Mouse (Mus musculus) heart, adult 18-20 months (tissue): ENCODE data around the gene Capza2. TPM values are rescaled to one million over a fixed set of nuclear protein-coding genes. Genes with fewer than 3 reads are reported as not detected.
"Not testable (repeated sequence)": the region's sequence is repeated elsewhere in the genome, so short reads cannot be mapped to it uniquely, and the experiment has no call there.

Source experiments
- DNase-seq, 2 experiments: peaks; one replicate each; pipeline ENCODE4 v3.0.0; 2021 to 2022; ENCODE audit warnings: mixed read lengths in 1 of 2
- total RNA-seq, 2 experiments: library from RNA; stranded (reverse); gene quantifications; 2 replicates each; pipeline ENCODE4 v1.2.3; 2021

Capza2 gene
- total RNA-seq, 2 experiments from 2014 or later: 135 to 151 TPM

- no peak for DNase-seq
Observed at GRCm38 (mm10) chr6:17640031-17640430, 4.0 kb downstream of the Capza2 start.

DNA sequence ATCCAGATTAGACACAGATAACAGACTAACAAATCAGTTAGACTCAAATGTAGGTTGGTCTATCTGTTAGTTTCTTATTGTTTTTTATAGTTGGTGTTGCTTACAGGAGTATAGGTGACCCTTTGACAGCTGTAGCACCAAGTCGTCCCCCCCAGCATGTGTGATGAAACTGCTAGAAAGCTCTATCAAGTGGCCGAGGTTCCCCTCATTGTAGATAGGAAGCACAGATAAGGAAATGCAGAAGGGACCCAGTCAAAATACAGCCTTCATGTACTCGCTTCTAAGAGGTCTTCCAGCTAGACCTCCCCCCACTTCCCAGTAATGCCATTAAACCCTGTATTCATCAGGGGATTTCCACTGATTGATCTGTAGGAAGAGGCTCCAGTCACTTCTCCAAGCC, 6.7 kb downstream of the Capza2 start:
- DNase-seq: no peak

GRCm38 (mm10) chr6:17646107-17646506, 10.1 kb downstream of the Capza2 start:
- DNase-seq: no peak

- DNase-seq: no peak
Observed at GRCm38 (mm10) chr6:17652132-17652531, 16.1 kb downstream of the Capza2 start.

DNA sequence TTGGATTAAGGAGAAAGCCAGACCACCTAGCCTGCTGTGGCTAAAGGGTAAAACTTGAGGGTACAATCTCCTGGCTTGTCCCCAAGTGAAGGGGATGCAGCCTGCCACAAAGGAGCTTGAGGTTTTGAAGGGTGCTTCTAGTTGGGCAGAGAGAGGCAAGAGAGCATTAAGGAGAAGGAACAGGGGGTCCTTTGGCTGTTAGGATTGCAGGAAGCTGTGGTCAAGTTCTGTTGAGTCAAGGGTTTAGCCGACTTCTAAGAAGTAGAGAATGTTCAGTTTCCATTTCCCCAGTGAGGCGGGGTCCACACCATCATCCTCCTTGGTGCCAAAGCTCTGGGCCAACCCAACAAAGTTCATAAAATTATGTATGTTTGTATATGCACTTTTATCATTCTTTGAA, 19.0 kb downstream of the Capza2 start:
- DNase-seq: no peak

DNA sequence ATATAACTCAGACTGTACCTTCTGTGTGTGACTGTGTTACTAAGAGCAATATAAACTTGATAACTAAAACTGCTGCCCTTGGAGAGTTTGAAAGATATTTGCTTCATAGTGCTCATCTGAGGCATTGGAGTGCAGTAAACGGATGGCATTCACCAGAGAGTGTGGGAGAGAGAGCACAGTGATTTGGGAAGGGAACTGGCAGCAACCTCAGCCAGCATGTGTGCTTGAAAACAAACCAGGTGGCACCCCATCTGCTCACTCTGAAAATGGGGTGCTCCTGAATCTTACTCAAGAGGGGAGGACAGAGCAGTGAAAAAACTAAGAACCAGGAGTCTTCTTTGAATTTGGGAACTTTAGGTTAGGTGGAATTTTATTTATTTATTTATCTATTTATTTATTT, 21.3 kb downstream of the Capza2 start:
- DNase-seq: no peak

DNA sequence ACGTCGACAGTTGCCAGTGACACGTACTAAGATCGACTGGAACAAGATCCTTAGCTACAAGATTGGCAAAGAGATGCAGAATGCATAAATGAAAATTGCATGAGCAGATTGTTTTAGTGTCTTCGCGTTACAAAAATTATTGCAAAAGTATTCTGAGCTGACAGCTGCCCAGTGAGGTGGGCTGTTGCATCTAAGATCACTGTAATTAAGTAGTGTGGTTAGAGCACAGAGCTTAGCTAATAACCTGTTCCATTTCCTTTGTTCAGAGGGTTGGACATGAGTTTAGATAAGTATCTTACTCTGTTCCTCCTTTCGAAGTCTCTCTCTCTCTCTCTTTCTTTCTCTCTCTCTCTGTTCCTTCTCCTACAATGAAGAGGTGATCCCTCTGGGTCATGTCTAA, 29.3 kb downstream of the Capza2 start:
- DNase-seq: no peak

- DNase-seq: no peak
Observed at GRCm38 (mm10) chr6:17666024-17666423, 30.0 kb downstream of the Capza2 start.

- no peak for DNase-seq
Observed at GRCm38 (mm10) chr6:17667813-17668212, 31.8 kb downstream of the Capza2 start.

- DNase-seq: no peak
Observed at GRCm38 (mm10) chr6:17668334-17668733, 32.3 kb downstream of the Capza2 start.

GRCm38 (mm10) chr6:17669826-17670225, 33.8 kb downstream of the Capza2 start:
- no peak for DNase-seq

DNA sequence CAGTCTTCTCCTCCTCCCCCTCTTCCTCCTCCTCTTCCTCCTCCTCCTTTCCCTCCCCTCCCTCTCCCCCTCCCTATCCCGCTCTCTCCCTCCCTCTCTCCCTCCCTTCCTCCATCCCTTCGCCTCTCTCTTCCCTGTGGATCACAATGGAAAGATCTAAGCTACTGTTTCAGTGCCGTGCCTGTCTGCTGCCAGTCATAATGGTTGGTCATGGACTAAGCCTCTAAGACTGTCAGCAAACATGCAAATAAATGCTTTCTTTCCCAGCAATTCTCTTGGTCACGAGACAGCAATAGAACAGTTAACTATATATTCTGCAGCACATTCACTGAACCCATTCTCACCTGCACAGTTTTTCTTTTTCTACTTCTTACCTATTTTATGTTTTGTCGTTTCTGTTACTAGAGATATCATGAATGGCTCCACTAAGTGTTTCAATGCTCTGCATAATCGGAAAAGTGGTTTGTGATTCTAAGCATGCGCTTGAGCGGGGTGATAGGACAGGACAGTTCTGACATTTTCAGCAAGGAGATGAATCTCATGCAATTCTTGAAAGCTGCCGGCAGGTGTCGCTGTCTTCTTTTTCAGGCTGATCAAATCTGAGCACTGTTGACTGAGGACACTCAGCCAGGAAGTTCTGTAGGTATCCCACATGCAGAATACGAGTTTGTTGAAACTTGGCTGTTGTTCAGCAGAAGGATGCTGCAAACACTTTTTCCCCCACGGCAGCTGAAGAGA, 39.2 kb downstream of the Capza2 start:
- peak; percentile 50 to 75 for DNase-seq

- no peak for DNase-seq
Observed at GRCm38 (mm10) chr6:17677008-17677407, 41.0 kb downstream of the Capza2 start.

DNA sequence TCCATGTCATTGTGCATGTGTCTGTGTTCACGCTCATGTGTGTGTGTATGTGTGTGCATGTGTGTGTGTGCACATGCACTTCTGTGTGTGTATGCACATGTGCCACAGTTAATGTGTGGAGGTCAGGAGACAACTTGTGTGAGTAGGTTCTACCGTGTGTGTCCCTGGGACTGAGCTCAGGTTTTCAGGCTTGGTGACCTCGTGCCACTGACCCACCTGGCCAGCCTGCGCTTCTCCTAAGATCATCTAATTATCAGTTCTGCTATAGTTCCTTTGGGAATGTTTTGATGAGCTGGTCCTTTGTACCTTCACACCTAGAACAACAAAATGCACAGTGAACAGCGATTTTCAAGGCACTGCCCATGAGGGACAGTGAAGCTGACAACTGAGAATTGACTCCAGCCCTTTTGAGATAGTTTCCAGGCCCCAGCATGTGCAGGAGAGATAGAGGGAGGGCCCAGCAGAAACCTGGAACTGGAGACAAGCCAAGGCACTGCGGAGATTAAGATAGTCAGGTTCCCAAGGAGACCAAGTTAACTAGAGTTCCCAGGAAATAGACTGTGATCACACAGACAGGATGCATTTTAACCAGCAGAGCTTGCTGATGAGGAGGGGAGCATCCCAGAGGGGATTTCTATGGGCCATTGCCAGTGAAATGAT, 44.4 kb downstream of the Capza2 start:
- no peak for DNase-seq

GRCm38 (mm10) chr6:17681810-17682209, 45.8 kb downstream of the Capza2 start:
- DNase-seq: no peak

DNA sequence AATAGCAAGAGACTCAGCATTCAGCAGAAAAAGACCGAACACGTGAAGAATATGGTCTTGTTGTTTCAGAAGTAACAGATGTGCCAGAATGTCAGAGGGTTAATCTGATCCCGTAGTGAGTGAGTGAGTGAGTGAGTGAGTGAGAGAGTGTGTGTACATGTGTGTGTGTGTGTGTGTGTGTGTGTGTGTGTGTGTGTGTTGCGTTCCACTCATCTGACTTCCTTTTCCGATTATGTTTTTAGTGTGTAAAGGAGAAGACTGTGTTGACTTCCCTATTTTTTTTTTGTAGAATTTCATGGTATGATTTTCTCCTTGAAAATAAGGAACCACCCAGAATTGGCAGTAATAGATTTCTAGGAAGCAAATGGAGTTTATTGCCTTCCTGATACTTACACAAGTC, 52.6 kb downstream of the Capza2 start:
- no peak for DNase-seq

GRCm38 (mm10) chr6:17692647-17693046, 56.6 kb downstream of the Capza2 start, which contains the start of gene St7:
Gene St7, plus strand, starts transcription at chr6:17692933.
- DNase-seq: no peak

DNA sequence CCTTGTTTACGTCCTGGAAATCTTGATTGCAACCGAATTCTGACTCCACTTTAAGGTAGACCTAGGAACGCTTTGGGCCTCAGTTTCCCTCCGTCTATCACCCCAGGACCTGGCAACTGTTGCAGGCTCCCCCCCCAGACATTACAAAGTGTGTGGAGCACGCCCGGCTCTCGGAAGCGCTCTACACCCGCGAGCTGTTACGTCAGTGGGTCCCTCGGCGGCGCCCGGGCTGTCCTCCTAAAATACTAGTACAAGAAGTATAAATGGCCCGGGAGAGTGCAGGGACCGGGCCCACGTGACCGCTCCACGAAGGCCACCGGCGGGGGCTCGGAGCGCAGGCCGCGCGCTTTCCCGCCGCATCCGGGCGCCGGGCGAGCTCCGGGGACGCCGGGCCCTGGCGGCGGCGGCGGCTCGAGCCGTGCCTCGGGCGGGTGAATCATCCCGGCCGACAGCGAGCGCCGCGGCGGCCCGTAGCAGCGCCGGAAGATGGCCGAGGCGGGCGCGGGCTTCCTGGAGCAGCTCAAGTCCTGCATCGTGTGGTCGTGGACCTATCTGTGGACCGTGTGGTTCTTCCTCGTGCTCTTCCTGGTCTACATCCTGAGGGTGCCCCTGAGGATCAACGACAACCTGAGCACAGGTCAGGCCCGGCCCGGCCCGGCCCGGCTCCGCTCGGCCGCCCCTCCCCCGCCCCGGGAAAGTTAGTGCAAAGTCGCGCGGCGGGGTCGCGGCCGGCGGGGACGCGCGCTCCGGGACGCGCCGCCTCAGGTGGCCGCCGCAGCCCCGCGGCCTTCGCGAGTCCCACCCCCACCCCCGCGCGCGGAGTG, 57.9 kb downstream of the Capza2 start:
- peak; percentile 83 to 84 for DNase-seq

- DNase-seq: peak; percentile 87 to 88
Observed at GRCm38 (mm10) chr6:17694550-17694951, 58.5 kb downstream of the Capza2 start.

DNA sequence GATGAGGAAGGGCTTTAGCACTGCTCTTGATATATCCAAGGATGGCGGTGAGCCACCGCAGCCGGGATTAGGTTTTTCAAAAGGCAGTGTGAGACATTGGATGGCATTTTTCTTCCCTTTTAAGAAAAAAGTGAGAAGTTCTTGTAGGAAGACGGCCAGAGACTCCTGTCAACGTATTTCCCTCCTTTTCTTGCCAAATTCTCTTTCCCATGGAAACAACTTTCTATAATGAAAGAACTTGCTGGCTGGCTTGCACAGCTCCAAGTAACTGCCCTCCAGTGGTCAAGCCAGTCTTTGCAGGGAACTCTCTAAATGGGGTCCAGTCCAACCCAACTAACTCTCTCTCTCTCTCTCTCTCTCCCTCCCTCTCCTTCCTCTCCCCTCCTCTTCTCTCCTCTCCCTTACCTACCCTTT, 60.3 kb downstream of the Capza2 start:
- DNase-seq: peak; percentile 68 to 74

- DNase-seq: no peak
Observed at GRCm38 (mm10) chr6:17700936-17701612, 65.0 kb downstream of the Capza2 start.

DNA sequence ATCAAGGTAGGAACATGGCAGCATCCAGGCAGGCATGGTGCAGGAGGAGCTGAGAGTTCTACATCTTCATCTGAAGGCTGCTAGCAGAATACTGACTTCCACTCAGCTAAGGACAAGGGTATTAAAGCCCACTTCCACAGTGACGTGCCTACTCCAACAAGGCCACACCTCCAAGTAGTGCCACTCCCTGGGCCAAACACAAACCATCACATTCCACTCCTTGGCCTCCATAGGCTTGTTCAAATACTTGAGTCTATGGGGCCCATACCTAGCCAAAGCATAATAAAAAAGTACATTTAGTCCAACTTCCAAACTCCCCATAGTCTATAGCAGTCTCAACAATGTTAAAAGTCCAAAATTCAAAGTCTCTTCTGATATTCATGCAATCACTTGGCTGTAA, 68.0 kb downstream of the Capza2 start:
- DNase-seq: not testable (repeated sequence)
